Mouse (Mus musculus) mesoderm, embryonic 11.5 days (tissue): ENCODE data around the gene Acbd5.

Source experiments
- DNase-seq: peaks from one replicate; pipeline ENCODE4 v3.0.0-alpha.2; 2012; ENCODE audit warnings: low read depth, low spot score

The Acbd5 gene

GRCm38 (mm10) chr2:23068894-23069744 is 1.2 kb downstream of the Acbd5 start:
- DNase-seq, result peak; percentile 92

GRCm38 (mm10) chr2:23070491-23070890 is 2.5 kb downstream of the Acbd5 start:
- DNase-seq, result no peak

DNA sequence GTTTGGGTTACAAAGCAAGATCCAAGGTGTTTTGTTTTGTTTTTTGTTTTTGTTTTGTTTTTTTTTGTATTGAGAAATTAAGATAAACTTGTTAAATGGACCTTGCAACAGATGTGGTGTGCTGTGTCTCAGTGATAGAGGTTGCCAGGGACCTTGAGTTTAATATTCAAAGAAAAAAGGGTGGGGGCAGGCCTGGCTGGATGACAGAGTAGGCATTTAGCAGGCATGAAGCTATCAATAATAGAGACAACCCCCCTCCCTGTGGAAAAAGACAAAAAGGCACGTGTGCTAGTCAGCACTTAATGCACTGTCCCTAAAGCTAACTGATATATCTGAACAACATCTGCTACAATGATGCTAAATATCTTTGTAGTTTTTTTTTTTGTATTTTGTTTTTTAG is 3.4 kb downstream of the Acbd5 start:
- DNase-seq, result no peak

GRCm38 (mm10) chr2:23075846-23076245 is 7.9 kb downstream of the Acbd5 start:
- DNase-seq, result no peak

DNA sequence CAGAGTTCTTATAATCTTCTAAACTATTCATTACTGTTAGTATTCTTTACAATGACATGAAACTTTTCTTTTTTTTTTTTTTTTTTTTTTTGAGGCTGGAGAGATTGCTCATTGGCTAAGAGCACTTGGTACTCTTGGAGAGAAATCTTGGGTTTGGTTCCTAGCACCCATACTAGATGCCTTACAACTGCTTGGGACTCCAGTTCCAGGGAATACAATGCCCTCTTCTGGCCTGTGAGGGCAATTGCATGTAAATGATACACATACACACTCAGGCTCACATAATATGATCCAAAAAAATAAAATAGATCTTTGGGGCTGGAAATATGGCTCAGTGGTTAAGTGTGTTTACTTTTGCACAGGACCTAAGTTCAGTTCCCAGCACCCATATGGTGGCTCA is 8.8 kb downstream of the Acbd5 start:
- DNase-seq, result no peak

- DNase-seq, result no peak
Measured at GRCm38 (mm10) chr2:23077693-23078092, 9.7 kb downstream of the Acbd5 start.

GRCm38 (mm10) chr2:23078588-23078987 is 10.6 kb downstream of the Acbd5 start:
- no peak for DNase-seq

- no peak for DNase-seq
Measured at GRCm38 (mm10) chr2:23084540-23084939, 16.6 kb downstream of the Acbd5 start.

- peak; percentile 53 for DNase-seq
Measured at GRCm38 (mm10) chr2:23092216-23092615, 24.2 kb downstream of the Acbd5 start.

- DNase-seq, result no peak
Measured at GRCm38 (mm10) chr2:23097028-23097427, 29.1 kb downstream of the Acbd5 start.

DNA sequence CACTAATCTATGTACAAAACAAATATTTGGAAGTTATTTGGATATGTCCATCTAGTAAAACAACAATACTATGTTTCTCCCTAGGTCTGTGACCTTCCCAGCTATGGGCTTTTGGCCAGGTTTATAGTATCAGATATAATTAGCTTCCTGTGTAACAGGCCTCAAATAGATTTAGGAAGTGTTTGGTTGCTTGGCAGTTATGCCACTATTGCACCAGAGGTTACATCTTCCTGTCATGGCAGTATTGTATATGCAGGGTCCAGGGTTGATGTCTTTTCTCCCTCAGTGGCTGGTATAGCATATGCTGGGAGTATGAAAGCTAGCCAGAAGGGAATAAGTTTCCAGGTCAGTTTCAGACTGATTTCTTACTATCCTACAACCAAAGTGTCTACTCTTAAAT is 34.3 kb downstream of the Acbd5 start:
- no peak for DNase-seq

GRCm38 (mm10) chr2:23119573-23119972 is 51.6 kb downstream of the Acbd5 start:
- DNase-seq, result no peak

- peak; percentile 1 for DNase-seq
Measured at GRCm38 (mm10) chr2:23155199-23155621, 87.2 kb downstream of the Acbd5 start.

DNA sequence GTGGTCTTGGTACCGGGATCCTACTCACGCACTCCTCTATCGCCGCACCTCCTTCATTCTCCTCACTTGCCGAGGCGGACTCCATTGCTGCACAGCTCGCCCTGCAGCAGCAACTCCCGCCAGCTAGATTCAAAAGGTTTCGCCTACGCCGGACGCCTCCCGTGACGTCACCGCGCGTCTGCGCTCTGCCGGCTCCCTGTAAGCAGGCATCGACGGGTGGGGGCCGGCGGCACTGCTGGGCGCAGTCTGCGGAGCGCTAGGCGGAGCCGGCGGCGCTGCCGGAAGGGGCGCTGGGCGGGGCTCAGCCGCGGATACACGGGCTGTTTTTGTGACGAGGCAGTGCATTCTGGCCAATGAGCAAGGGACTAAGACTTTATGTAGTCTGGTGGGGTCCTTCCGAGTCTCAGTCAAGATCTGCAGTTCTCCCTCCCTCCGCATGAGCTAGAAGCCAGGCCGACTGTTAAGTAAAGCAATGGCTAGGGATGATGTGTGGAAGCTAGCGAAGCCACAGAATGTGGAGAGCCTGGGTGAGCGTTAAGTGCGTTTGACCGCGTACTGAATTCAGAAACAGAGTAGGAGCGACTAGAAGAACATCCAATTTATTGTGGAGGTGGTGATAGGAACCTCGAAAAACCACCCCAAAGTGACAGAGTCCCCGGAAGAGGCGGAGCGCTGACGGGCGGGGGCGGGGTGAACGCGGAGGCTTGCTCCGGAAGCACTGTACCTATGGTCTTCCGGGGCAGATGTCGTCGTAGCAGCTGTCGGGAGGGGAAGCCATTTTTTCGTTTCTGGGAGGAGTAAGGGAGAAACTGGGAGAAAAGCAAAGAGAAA is 88.0 kb downstream of the Acbd5 start, which contains the start of the genes Mastl and Yme1l1:
Gene Mastl, minus strand, starts transcription at position 248 of the 831 bp plus-strand sequence.
Gene Yme1l1, plus strand, starts transcription at position 593 of the 831 bp plus-strand sequence.
- peak; percentile 98 for DNase-seq

GRCm38 (mm10) chr2:23156608-23157081 is 88.7 kb downstream of the Acbd5 start:
- DNase-seq, result no peak
